Comparison of ENCODE assay signal across 9 mouse cellular contexts in genomic region chr14:106439282-106439681, GRCm38 (mm10).
DNase-seq lines count a peak whose midpoint lies in the region; ATAC-seq lines count a peak whose summit lies in the region.
"Had no signal": no experiment of that assay in that cellular context is flagged by ENCODE, and none has a peak within 500 bp of the region (broad histone marks: within the 10 kb centered on the region; RNA-seq: fewer than 3 reads in every experiment).

No protein-coding gene starts in this region.

- no peaks in the 10 kb centered on the region for H3K36me3 ChIP-seq in limb, embryonic 13.5 days
- H3K36me3 ChIP-seq: heart, embryonic 13.5 days had no signal

- H3K27me3 ChIP-seq in limb, embryonic 13.5 days = no peaks in the 10 kb centered on the region
- H3K27me3 ChIP-seq: heart, embryonic 13.5 days had no signal

- no peaks in the 10 kb centered on the region for H3K9me3 ChIP-seq in limb, embryonic 13.5 days

- WGBS in limb, embryonic 13.5 days = 12% methylated on average over 5 of the region's 5 CpGs

- H3K4me2 ChIP-seq in limb, embryonic 13.5 days (replicated peaks) = no peak overlapping the region
- H3K4me2 ChIP-seq: heart, embryonic 13.5 days had no signal

- DNase-seq in A20 (ENCODE audit: low read depth, low spot score) = peak; percentile 86
- peak; percentile 63 for DNase-seq in MN1 (ENCODE audit: low spot score)
- peak; percentile 80 to 81 for DNase-seq in cerebellum, postnatal 14 days
- peak; percentile 46 to 74 for DNase-seq in frontal cortex, postnatal 36 days (ENCODE audit: low spot score in 2 of 2)
- peak; percentile 53 for DNase-seq in kidney, adult 9 months
- peak; percentile 85 for DNase-seq in retina, embryonic 14.5 days (ENCODE audit: low spot score)

- peak; percentile 71; the same call in 1 of the 2 replicates for ATAC-seq in limb, embryonic 13.5 days (ENCODE audit: low FRiP score, low read depth)
- ATAC-seq in activated CD4-positive, CD25-positive, alpha-beta regulatory T cell, adult 4 months = no peak

- H3K9ac ChIP-seq in limb, embryonic 13.5 days = no peak overlapping the region
- H3K9ac ChIP-seq: heart, embryonic 13.5 days had no signal

- H3K4me3 ChIP-seq in limb, embryonic 13.5 days = no peak overlapping the region
- H3K4me3 ChIP-seq: heart, embryonic 13.5 days had no signal

- H3K4me1 ChIP-seq in limb, embryonic 13.5 days = no peaks in the 10 kb centered on the region
- H3K4me1 ChIP-seq: heart, embryonic 13.5 days had no signal

- no peak overlapping the region for H3K27ac ChIP-seq in limb, embryonic 13.5 days
- H3K27ac ChIP-seq: heart, embryonic 13.5 days had no signal
